Mouse (Mus musculus): Measurements from ENCODE around the gene Mras.

The Mras gene

GRCm38 (mm10) chr9:99411785-99412184 is 25.4 kb downstream of the Mras start:
- no peak for DNase-seq (ENCODE audit: low read depth, low spot score)

- DNase-seq (ENCODE audit: low read depth, low spot score) = no peak
These were observed 26.1 kb downstream of the Mras start for GRCm38 (mm10) chr9:99411093-99411492.

GRCm38 (mm10) chr9:99409280-99409679 is 27.9 kb downstream of the Mras start:
- no peak for DNase-seq (ENCODE audit: low read depth, low spot score)

- no peak for DNase-seq (ENCODE audit: low read depth, low spot score)
These were observed 35.8 kb downstream of the Mras start for GRCm38 (mm10) chr9:99401288-99401974.

GRCm38 (mm10) chr9:99400781-99401180 is 36.4 kb downstream of the Mras start:
- DNase-seq (ENCODE audit: low read depth, low spot score) = no peak

- no peak for DNase-seq (ENCODE audit: low read depth, low spot score)
These were observed 39.9 kb downstream of the Mras start for GRCm38 (mm10) chr9:99397056-99397815.

GRCm38 (mm10) chr9:99394366-99394765 is 42.8 kb downstream of the Mras start:
- no peak for DNase-seq (ENCODE audit: low read depth, low spot score)

GRCm38 (mm10) chr9:99393146-99393545 is 44.0 kb downstream of the Mras start:
- DNase-seq (ENCODE audit: low read depth, low spot score) = no peak

GRCm38 (mm10) chr9:99391557-99391956 is 45.6 kb downstream of the Mras start:
- no peak for DNase-seq (ENCODE audit: low read depth, low spot score)

GRCm38 (mm10) chr9:99390716-99391115 is 46.5 kb downstream of the Mras start:
- DNase-seq (ENCODE audit: low read depth, low spot score) = no peak

GRCm38 (mm10) chr9:99390201-99390600 is 47.0 kb downstream of the Mras start:
- DNase-seq (ENCODE audit: low read depth, low spot score) = no peak

- no peak for DNase-seq (ENCODE audit: low read depth, low spot score)
These were observed 47.7 kb downstream of the Mras start for GRCm38 (mm10) chr9:99389506-99389905.

- no peak for DNase-seq (ENCODE audit: low read depth, low spot score)
These were observed 48.3 kb downstream of the Mras start for GRCm38 (mm10) chr9:99388856-99389255.

- no peak for DNase-seq (ENCODE audit: low read depth, low spot score)
These were observed 49.1 kb downstream of the Mras start for GRCm38 (mm10) chr9:99388078-99388477.

- DNase-seq (ENCODE audit: low read depth, low spot score) = no peak
These were observed 54.6 kb downstream of the Mras start for GRCm38 (mm10) chr9:99382556-99382955.

GRCm38 (mm10) chr9:99379194-99379593 is 58.0 kb downstream of the Mras start:
- DNase-seq (ENCODE audit: low read depth, low spot score) = no peak

GRCm38 (mm10) chr9:99376591-99377418 is 60.4 kb downstream of the Mras start:
- DNase-seq (ENCODE audit: low read depth, low spot score) = no peak

GRCm38 (mm10) chr9:99368431-99368830 is 68.8 kb downstream of the Mras start:
- DNase-seq (ENCODE audit: low read depth, low spot score) = no peak

GRCm38 (mm10) chr9:99365906-99366305 is 71.3 kb downstream of the Mras start:
- DNase-seq (ENCODE audit: low read depth, low spot score) = no peak

GRCm38 (mm10) chr9:99363076-99363475 is 74.1 kb downstream of the Mras start:
- no peak for DNase-seq (ENCODE audit: low read depth, low spot score)

- DNase-seq (ENCODE audit: low read depth, low spot score) = no peak
These were observed 75.2 kb downstream of the Mras start for GRCm38 (mm10) chr9:99361946-99362345.

- no peak for DNase-seq (ENCODE audit: low read depth, low spot score)
These were observed 78.2 kb downstream of the Mras start for GRCm38 (mm10) chr9:99359012-99359411.

All from brain, embryonic 18.5 days (tissue).